Mouse (Mus musculus) neural tube, embryonic 11.5 days (tissue): ENCODE measurements around the gene Gabrg2. TPM values are rescaled to one million over a fixed set of nuclear protein-coding genes. Genes with fewer than 3 reads are reported as not detected.

Experiments used
- ATAC-seq: fragments of 200-750 bp; cut with Nextera tagmentation; 2 replicates; pipeline ENCODE4 v1.8.0; 2017; ENCODE audit warnings: moderate number of reproducible peaks, mild to moderate bottlenecking, moderate TSS enrichment, moderate library complexity; ENCODE audit not compliant: insufficient read depth, low FRiP score, low TSS enrichment
- DNase-seq: peaks from one replicate; pipeline ENCODE4 v3.0.0-alpha.2; 2015; ENCODE audit warnings: low spot score
- H3K27ac ChIP-seq: fragments of 300-500 bp; sonication (generic); 2 replicates; pipeline ENCODE4 v1.5.1; 2014; ENCODE audit warnings: low read depth, mild to moderate bottlenecking, low read length
- H3K27me3 ChIP-seq: fragments of 300-500 bp; sonication (generic); 2 replicates; pipeline ENCODE4 v1.6.1; 2014; ENCODE audit warnings: mild to moderate bottlenecking, low read length, mixed read lengths; ENCODE audit not compliant: control insufficient read depth, insufficient read depth
- H3K36me3 ChIP-seq: fragments of 300-500 bp; sonication (generic); 2 replicates; pipeline ENCODE4 v1.6.1; 2014; ENCODE audit warnings: mild to moderate bottlenecking, low read length, moderate library complexity, mixed read lengths; ENCODE audit not compliant: control insufficient read depth, insufficient read depth
- H3K4me1 ChIP-seq: fragments of 300-500 bp; sonication (generic); 2 replicates; pipeline ENCODE4 v1.6.1; 2014; ENCODE audit warnings: low read length, mixed read lengths; ENCODE audit not compliant: control insufficient read depth, insufficient read depth
- H3K4me2 ChIP-seq: fragments of 300-500 bp; sonication (generic); 2 replicates; pipeline ENCODE4 v1.6.1; 2014; ENCODE audit warnings: low read depth, mild to moderate bottlenecking, moderate library complexity
- H3K4me3 ChIP-seq: fragments of 300-500 bp; sonication (generic); 2 replicates; pipeline ENCODE4 v1.5.1; 2014; ENCODE audit warnings: low read depth, low read length
- H3K9ac ChIP-seq: fragments of 300-500 bp; sonication (generic); 2 replicates; pipeline ENCODE4 v1.6.1; 2014; ENCODE audit warnings: mild to moderate bottlenecking, low read length
- H3K9me3 ChIP-seq: fragments of 300-500 bp; sonication (generic); 2 replicates; pipeline ENCODE4 v1.6.1; 2016; ENCODE audit warnings: low read length; ENCODE audit not compliant: control insufficient read depth
- WGBS: fragments of 180-500 bp; shearing (Covaris S2); extraction: QIAGEN DNeasy Blood & Tissue Kit; methylation state at CpG from one replicate; pipeline ENCODE4 v1.1.7; 2014; 5-methylcytosine and 5-hydroxymethylcytosine counted together
- polyA plus RNA-seq: library from polyadenylated mRNA; unstranded; fragments of >200 nt; fragmentation: Nextera tagmentation; extraction: Ambion mirVana; gene quantifications from 2 replicates; pipeline ENCODE4 v1.2.1, GENCODE M21; 2014

Gene Gabrg2
- polyA plus RNA-seq, result 16.9 and 18.0 TPM in 2 replicates

DNA sequence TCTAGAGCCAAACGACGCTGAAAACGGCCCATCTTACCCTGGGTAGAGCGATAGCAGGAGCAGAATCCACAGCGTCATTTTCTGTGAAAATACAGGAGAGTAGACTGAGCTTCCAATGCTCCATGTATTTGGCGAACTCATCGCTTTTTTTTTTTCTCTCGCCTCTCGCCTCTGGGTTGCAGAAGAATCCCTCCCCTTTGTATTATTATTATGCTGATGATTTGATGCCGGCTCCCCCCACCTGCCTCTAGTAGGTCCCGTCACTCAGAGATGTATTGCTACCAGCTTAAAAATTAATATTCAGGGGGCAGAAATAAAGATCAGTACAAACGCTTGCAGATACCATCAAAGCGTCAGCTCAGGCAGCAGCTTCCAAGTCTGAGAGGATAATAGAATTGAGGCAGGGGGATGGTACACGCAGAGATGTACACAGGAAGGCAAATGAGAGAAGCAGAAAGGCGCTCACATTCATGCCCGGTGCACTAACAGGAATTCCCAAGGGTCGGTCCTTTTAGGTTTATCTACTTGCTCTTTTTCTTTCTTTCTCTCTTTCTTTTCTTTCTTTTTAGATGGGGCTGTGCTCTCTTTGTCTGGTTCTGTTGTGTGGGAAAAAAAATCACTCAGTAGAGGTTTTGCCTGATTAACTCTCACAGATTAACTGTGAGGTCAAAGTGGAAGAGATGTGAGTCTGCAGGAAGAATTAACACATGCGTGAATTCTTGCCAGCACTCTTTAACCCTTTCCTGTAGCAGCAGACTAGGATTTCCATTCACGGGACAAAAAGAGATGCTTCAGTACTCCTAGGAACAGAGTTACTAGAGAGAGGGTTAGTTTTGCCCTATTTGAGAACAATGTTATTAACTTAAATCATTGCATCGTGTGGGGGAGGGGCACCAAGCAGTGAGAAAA, at the start of gene Gabrg2:
Gabrg2 (minus strand) TSS at position 668 of the 909 bp plus-strand sequence.
- WGBS, result 10% methylated on average over 20 of the region's 20 CpGs
- H3K36me3 ChIP-seq, result no peaks in the 10 kb centered on the region
- no peaks in the 10 kb centered on the region for H3K9me3 ChIP-seq
- DNase-seq (peak; percentile 35), ATAC-seq (peak; percentile 52)
- H3K4me3 ChIP-seq, result peak within 1 kb of the TSS; percentile 34
- H3K4me2 ChIP-seq, result peak within 1 kb of the TSS; percentile 39
- no peaks in the 10 kb centered on the region for H3K4me1 ChIP-seq
- H3K27me3 ChIP-seq, result no peaks in the 10 kb centered on the region
- peak within 1 kb of the TSS; percentile 71 for H3K27ac ChIP-seq
- H3K9ac ChIP-seq, result peak within 1 kb of the TSS; percentile 52

- H3K4me3 ChIP-seq, result no peak overlapping the region
- no peaks in the 10 kb centered on the region for H3K4me1 ChIP-seq
- no peaks in the 10 kb centered on the region for H3K27me3 ChIP-seq
- no peak overlapping the region for H3K27ac ChIP-seq
- no peaks in the 10 kb centered on the region for H3K9me3 ChIP-seq
- ATAC-seq (no peak), DNase-seq (no peak)
- no peaks in the 10 kb centered on the region for H3K36me3 ChIP-seq
- H3K4me2 ChIP-seq, result no peak overlapping the region
- no peak overlapping the region for H3K9ac ChIP-seq
These were observed 47.5 kb upstream of the Gabrg2 start for GRCm38 (mm10) chr11:42048201-42048600.

- H3K4me3 ChIP-seq, result peak overlapping the region; percentile 34
- DNase-seq (peak; percentile 85), ATAC-seq (peak; percentile 58)
- no peak overlapping the region for H3K27ac ChIP-seq
- peak overlapping the region; percentile 52 for H3K9ac ChIP-seq
- no peaks in the 10 kb centered on the region for H3K36me3 ChIP-seq
- H3K4me2 ChIP-seq, result peak overlapping the region; percentile 39
- H3K27me3 ChIP-seq, result no peaks in the 10 kb centered on the region
- no peaks in the 10 kb centered on the region for H3K4me1 ChIP-seq
- under 1% methylated on average over 7 of the region's 7 CpGs for WGBS
- no peaks in the 10 kb centered on the region for H3K9me3 ChIP-seq
These were observed 1.2 kb downstream of the Gabrg2 start for GRCm38 (mm10) chr11:41999468-41999881.

- ATAC-seq (no peak), DNase-seq (no peak)
- Histone ChIP-seq H3K4me1 (no peaks in the 10 kb centered on the region), H3K9ac (no peak overlapping the region), H3K9me3 (no peaks in the 10 kb centered on the region), H3K36me3 (no peaks in the 10 kb centered on the region), H3K27me3 (no peaks in the 10 kb centered on the region), H3K4me2 (no peak overlapping the region), H3K4me3 (no peak overlapping the region), H3K27ac (no peak overlapping the region)
- WGBS, result 84% methylated on average over 6 of the region's 6 CpGs
These were observed 20.5 kb downstream of the Gabrg2 start for GRCm38 (mm10) chr11:41980152-41980551.

DNA sequence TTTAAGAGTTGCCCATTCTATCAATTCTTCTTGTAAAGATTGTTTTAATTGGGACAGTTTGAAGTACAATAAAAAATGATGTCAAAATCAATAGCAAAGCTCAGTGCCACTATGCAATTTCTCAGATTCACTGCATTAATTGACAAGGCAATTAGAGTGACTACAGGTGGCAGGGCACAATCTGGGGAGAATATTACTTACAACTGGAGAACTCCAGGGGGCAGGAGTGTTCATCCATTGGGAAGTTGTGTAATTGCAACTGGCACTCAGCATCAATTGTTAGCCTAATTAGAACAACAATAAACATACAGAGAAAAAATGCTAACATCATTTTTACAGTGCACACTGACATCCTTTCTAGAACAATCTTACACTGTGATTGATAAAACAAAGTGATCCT, 32.1 kb downstream of the Gabrg2 start:
- H3K4me1 ChIP-seq, result no peaks in the 10 kb centered on the region
- no peak for ATAC-seq
- no peaks in the 10 kb centered on the region for H3K27me3 ChIP-seq
- no peaks in the 10 kb centered on the region for H3K9me3 ChIP-seq
- no peak overlapping the region for H3K4me2 ChIP-seq
- no peaks in the 10 kb centered on the region for H3K36me3 ChIP-seq
- H3K4me3 ChIP-seq, result no peak overlapping the region
- no peak overlapping the region for H3K27ac ChIP-seq
- DNase-seq, result no peak
- no peak overlapping the region for H3K9ac ChIP-seq

GRCm38 (mm10) chr11:41962706-41963105, 38.0 kb downstream of the Gabrg2 start:
- Histone ChIP-seq H3K27ac (no peak overlapping the region), H3K9ac (no peak overlapping the region), H3K4me3 (no peak overlapping the region), H3K36me3 (no peaks in the 10 kb centered on the region), H3K4me2 (no peak overlapping the region), H3K27me3 (no peaks in the 10 kb centered on the region), H3K4me1 (no peaks in the 10 kb centered on the region), H3K9me3 (no peaks in the 10 kb centered on the region)
- ATAC-seq, result no peak
- no peak for DNase-seq
- WGBS, result 84% methylated on average over 8 of the region's 8 CpGs

GRCm38 (mm10) chr11:41953550-41953949, 47.1 kb downstream of the Gabrg2 start:
- Histone ChIP-seq H3K4me3 (no peak overlapping the region), H3K9ac (no peak overlapping the region), H3K27me3 (no peaks in the 10 kb centered on the region), H3K4me1 (no peaks in the 10 kb centered on the region), H3K4me2 (no peak overlapping the region), H3K36me3 (no peaks in the 10 kb centered on the region), H3K27ac (no peak overlapping the region), H3K9me3 (no peaks in the 10 kb centered on the region)
- ATAC-seq, result no peak
- WGBS, result 88% methylated on average over 2 of the region's 2 CpGs
- no peak for DNase-seq

- no peak overlapping the region for H3K27ac ChIP-seq
- no peaks in the 10 kb centered on the region for H3K27me3 ChIP-seq
- ATAC-seq (no peak), DNase-seq (no peak)
- WGBS, result 76% methylated on average over 3 of the region's 3 CpGs
- H3K9me3 ChIP-seq, result no peaks in the 10 kb centered on the region
- H3K4me1 ChIP-seq, result no peaks in the 10 kb centered on the region
- H3K9ac ChIP-seq, result no peak overlapping the region
- no peak overlapping the region for H3K4me2 ChIP-seq
- no peaks in the 10 kb centered on the region for H3K36me3 ChIP-seq
- no peak overlapping the region for H3K4me3 ChIP-seq
These were observed 48.8 kb downstream of the Gabrg2 start for GRCm38 (mm10) chr11:41951898-41952297.

GRCm38 (mm10) chr11:41945471-41945870, 55.2 kb downstream of the Gabrg2 start:
- no peak overlapping the region for H3K4me3 ChIP-seq
- H3K27ac ChIP-seq, result no peak overlapping the region
- no peaks in the 10 kb centered on the region for H3K9me3 ChIP-seq
- H3K4me2 ChIP-seq, result no peak overlapping the region
- 86% methylated on average over 5 of the region's 5 CpGs for WGBS
- H3K36me3 ChIP-seq, result no peaks in the 10 kb centered on the region
- H3K27me3 ChIP-seq, result no peaks in the 10 kb centered on the region
- ATAC-seq (no peak), DNase-seq (no peak)
- no peak overlapping the region for H3K9ac ChIP-seq
- H3K4me1 ChIP-seq, result no peaks in the 10 kb centered on the region
